In genomic region chr1:75250498-75250897, GRCm38 (mm10) we compare ENCODE assay signal across 23 mouse cellular contexts. TPM values are rescaled to one million over a fixed set of nuclear protein-coding genes. Genes with fewer than 3 reads are reported as not detected.
A peak's percentile ranks its signal among the peaks of the same experiment; 100 is the strongest.
DNase-seq lines count a peak whose midpoint lies in the region; ATAC-seq and TF ChIP-seq lines count a peak whose summit lies in the region.
"Had no signal": no experiment of that assay in that cellular context is flagged by ENCODE, and none has a peak within 500 bp of the region (broad histone marks: within the 10 kb centered on the region; RNA-seq: fewer than 3 reads in every experiment).

No protein-coding gene starts in this region.

- H3K9me3 ChIP-seq in embryonic facial prominence, embryonic 14.5 days (ENCODE audit: control insufficient read depth, low read length), result no peaks in the 10 kb centered on the region
- no peaks in the 10 kb centered on the region for H3K9me3 ChIP-seq in embryonic facial prominence, embryonic 10.5 days
- H3K9me3 ChIP-seq: limb, embryonic 15.5 days had no signal

- H3K27me3 ChIP-seq in embryonic facial prominence, embryonic 14.5 days (replicated peaks; ENCODE audit: control insufficient read depth, insufficient read depth, low read length), result no peaks in the 10 kb centered on the region
- H3K27me3 ChIP-seq in embryonic facial prominence, embryonic 10.5 days (replicated peaks; ENCODE audit: low read depth, poor library complexity, severe bottlenecking), result peaks cover 19% of the 10 kb centered on the region

- intact Hi-C loops in left cerebral cortex, postnatal 4 days (cut with DNase I), result no loop called here
- intact Hi-C loops in left cerebral cortex, adult 2 months (cut with DNase I), result loop anchor here (5.0 kb wide), 2 partner anchors 33 to 68 kb away; partner anchors contain the start of genes Abcb6 and Tuba4a

- no peak for TF ChIP-seq CTCF in left cerebral cortex, adult 2 months (IDR thresholded peaks at IDR 0.05)

- WGBS in embryonic facial prominence, embryonic 14.5 days, result 44% methylated on average over 3 of the region's 3 CpGs
- WGBS in embryonic facial prominence, embryonic 10.5 days, result 53% methylated on average over 3 of the region's 3 CpGs

- H3K4me3 ChIP-seq in embryonic facial prominence, embryonic 14.5 days (ENCODE audit: low read depth, low read length), result no peak overlapping the region
- no peak overlapping the region for H3K4me3 ChIP-seq in embryonic facial prominence, embryonic 10.5 days
- no peak overlapping the region for H3K4me3 ChIP-seq in left cerebral cortex, adult 2 months
- H3K4me3 ChIP-seq: limb, embryonic 15.5 days had no signal

- H3K36me3 ChIP-seq in embryonic facial prominence, embryonic 14.5 days (ENCODE audit: control insufficient read depth, insufficient read depth, low read length), result 0 out of 2 replicates have a peak, but pooled peaks cover under 1% of the 10 kb centered on the region
- no peaks in the 10 kb centered on the region for H3K36me3 ChIP-seq in embryonic facial prominence, embryonic 10.5 days (replicated peaks)
- H3K36me3 ChIP-seq: limb, embryonic 15.5 days had no signal

- DNase-seq in embryonic facial prominence, embryonic 14.5 days (ENCODE audit: low spot score), result peak; percentile 23
- no peak for DNase-seq in embryonic facial prominence, embryonic 10.5 days (ENCODE audit: low spot score)
- DNase-seq in left cerebral cortex, postnatal 4 days, result peak; percentile 72
- DNase-seq in left cerebral cortex, adult 2 months (ENCODE audit: extremely low spot score in 1 of 2, low spot score in 2 of 2), result no peak
- peak; percentile 48 for DNase-seq in NIH3T3 (ENCODE audit: low read depth)
- DNase-seq in cerebellum, postnatal 14 days, result peak; percentile 80 to 84
- DNase-seq in kidney, adult 9 months, result no peak
- DNase-seq in ovary, adult 18-20 months (ENCODE audit: low spot score), result no peak
- DNase-seq: adrenal gland, adult 2 months; gastrocnemius, postnatal 25 days; heart, postnatal 4 days; kidney, postnatal 10 days; layer of hippocampus, adult 9-11 months; lung, adult 2 months; midbrain, embryonic 14.5 days; right cerebral cortex, postnatal 4 days; thymus, adult 2 months had no signal

- no peak overlapping the region for H3K27ac ChIP-seq in embryonic facial prominence, embryonic 14.5 days (replicated peaks; ENCODE audit: low read depth, low read length)
- no peak overlapping the region for H3K27ac ChIP-seq in embryonic facial prominence, embryonic 10.5 days (replicated peaks)
- no peak overlapping the region for H3K27ac ChIP-seq in left cerebral cortex, adult 2 months
- H3K27ac ChIP-seq: limb, embryonic 15.5 days had no signal

- H3K4me2 ChIP-seq in embryonic facial prominence, embryonic 14.5 days (ENCODE audit: low read depth, low read length), result no peak overlapping the region

- peaks cover 4% of the 10 kb centered on the region; the same call in 1 of the 2 replicates for H3K4me1 ChIP-seq in embryonic facial prominence, embryonic 14.5 days (ENCODE audit: control insufficient read depth, insufficient read depth, low read length)
- peaks cover 32% of the 10 kb centered on the region for H3K4me1 ChIP-seq in embryonic facial prominence, embryonic 10.5 days

- no peak for ATAC-seq in embryonic facial prominence, embryonic 14.5 days (ENCODE audit: low read depth)

- H3K9ac ChIP-seq in embryonic facial prominence, embryonic 14.5 days (ENCODE audit: low read depth, low read length), result no peak overlapping the region
- H3K9ac ChIP-seq: limb, embryonic 15.5 days had no signal

RNA-seq across cellular contexts. Expression of gene Ptprn, which starts 13.8 kb away (rescaled TPM):
- polyA plus RNA-seq in embryonic facial prominence, embryonic 14.5 days (2014; fragmentation: Nextera tagmentation; extraction: Ambion mirVana), result 2.0 and 2.9 TPM in 2 replicates
- polyA plus RNA-seq in embryonic facial prominence, embryonic 10.5 days (2016; fragmentation: Nextera tagmentation; extraction: Ambion mirVana), result 1.7 and 2.1 TPM in 2 replicates
- total RNA-seq in left cerebral cortex, postnatal 4 days (2021), result 100 to 1,000 TPM; 101 to 122 TPM
- total RNA-seq in left cerebral cortex, adult 2 months (2021), result 100 to 1,000 TPM; 507 to 550 TPM
- total RNA-seq: gastrocnemius, postnatal 25 days had no signal

RNA-seq across cellular contexts. Expression of gene Dnajb2, which starts 14.3 kb away (rescaled TPM):
- polyA plus RNA-seq in embryonic facial prominence, embryonic 14.5 days (2014; fragmentation: Nextera tagmentation; extraction: Ambion mirVana), result 20.0 and 21.0 TPM in 2 replicates
- 27.0 and 27.5 TPM in 2 replicates for polyA plus RNA-seq in embryonic facial prominence, embryonic 10.5 days (2016; fragmentation: Nextera tagmentation; extraction: Ambion mirVana)
- 10 to 100 TPM; 54.7 to 61.3 TPM for total RNA-seq in left cerebral cortex, postnatal 4 days (2021)
- 100 to 1,000 TPM in 1 of 2 experiments, 10 to 100 TPM in 1; 93.6 to 102 TPM for total RNA-seq in left cerebral cortex, adult 2 months (2021)

RNA-seq across cellular contexts. Expression of gene A630095N17Rik, which starts 18.6 kb away (rescaled TPM):
- polyA plus RNA-seq in embryonic facial prominence, embryonic 14.5 days (2014; fragmentation: Nextera tagmentation; extraction: Ambion mirVana), result not detected in 2 replicates
- polyA plus RNA-seq in embryonic facial prominence, embryonic 10.5 days (2016; fragmentation: Nextera tagmentation; extraction: Ambion mirVana), result not detected in 2 replicates
- total RNA-seq in left cerebral cortex, postnatal 4 days (2021), result not detected
- total RNA-seq in left cerebral cortex, adult 2 months (2021), result not detected
- total RNA-seq: adrenal gland, adult 2 months; ES-E14; gastrocnemius, postnatal 25 days; heart, postnatal 4 days; left cerebral cortex, postnatal 10 days had no signal
- polyA plus RNA-seq: adrenal gland, adult 2 months; frontal cortex, adult 2 months; heart, embryonic 11.5 days; limb, embryonic 15.5 days; lung, adult 2 months; midbrain, embryonic 14.5 days; stomach, embryonic 14.5 days; thymus, adult 2 months had no signal

RNA-seq across cellular contexts. Expression of gene Resp18, which starts 27.7 kb away (rescaled TPM):
- 6.0 and 6.9 TPM in 2 replicates for polyA plus RNA-seq in embryonic facial prominence, embryonic 14.5 days (2014; fragmentation: Nextera tagmentation; extraction: Ambion mirVana)
- polyA plus RNA-seq in embryonic facial prominence, embryonic 10.5 days (2016; fragmentation: Nextera tagmentation; extraction: Ambion mirVana), result 1.9 and 2.5 TPM in 2 replicates
- 10 to 100 TPM; 29.3 to 58.0 TPM for total RNA-seq in left cerebral cortex, postnatal 4 days (2021)
- total RNA-seq in left cerebral cortex, adult 2 months (2021), result 100 to 1,000 TPM; 144 to 184 TPM
- total RNA-seq: ES-E14; gastrocnemius, postnatal 25 days; heart, postnatal 4 days had no signal

RNA-seq across cellular contexts. Expression of gene Tuba4a, which starts 30.8 kb away (rescaled TPM):
- polyA plus RNA-seq in embryonic facial prominence, embryonic 14.5 days (2014; fragmentation: Nextera tagmentation; extraction: Ambion mirVana), result 59.6 and 76.1 TPM in 2 replicates
- 14.6 and 16.3 TPM in 2 replicates for polyA plus RNA-seq in embryonic facial prominence, embryonic 10.5 days (2016; fragmentation: Nextera tagmentation; extraction: Ambion mirVana)
- total RNA-seq in left cerebral cortex, postnatal 4 days (2021), result 100 to 1,000 TPM; 101 to 111 TPM
- total RNA-seq in left cerebral cortex, adult 2 months (2021), result 100 to 1,000 TPM; 594 to 616 TPM

Comparison
In these comparisons a context has a peak if more than half of its experiments do, and no peak if none do; other contexts are left out.
1. DNase-seq: peak in embryonic facial prominence, embryonic 14.5 days (single experiment), left cerebral cortex, postnatal 4 days (single experiment), NIH3T3 (single experiment) and cerebellum, postnatal 14 days (2 of 2); none in embryonic facial prominence, embryonic 10.5 days (single experiment), left cerebral cortex, adult 2 months (0 of 2), kidney, adult 9 months (single experiment) and ovary, adult 18-20 months (single experiment).
2. RNA of gene Ptprn, which starts 13.8 kb away (total RNA-seq): 507 to 550 TPM in left cerebral cortex, adult 2 months; 101 to 122 TPM in left cerebral cortex, postnatal 4 days; every median in the first group is over 4 times any median in the second.